Mouse (Mus musculus) myocyte (in vitro differentiated cells): ENCODE data around the gene Gm11084. TPM values are rescaled to one million over a fixed set of nuclear protein-coding genes. Genes with fewer than 3 reads are reported as not detected.
"Not testable (repeated sequence)": the region's sequence is repeated elsewhere in the genome, so short reads cannot be mapped to it uniquely, and the experiment has no call there.

Experiments used
- H3K27me3 ChIP-seq: one replicate; pipeline ENCODE4 v1.6.1; 2011; ENCODE audit not compliant: control insufficient read depth, insufficient read depth, insufficient read length
- H3K36me3 ChIP-seq: one replicate; pipeline ENCODE4 v1.6.1; 2011; ENCODE audit not compliant: control insufficient read depth, insufficient read depth
- H3K4me2 ChIP-seq: one replicate; pipeline ENCODE4 v1.6.1; 2011; ENCODE audit warnings: low read depth, control low read depth
- H3K4me3 ChIP-seq: one replicate; pipeline ENCODE4 v1.5.1; 2011; ENCODE audit warnings: mild to moderate bottlenecking, control low read depth, moderate library complexity
- H3K79me2 ChIP-seq: one replicate; pipeline ENCODE4 v1.6.1; 2011; ENCODE audit not compliant: control insufficient read depth, insufficient read depth
- H3ac ChIP-seq: one replicate; pipeline ENCODE4 v1.6.1; 2011; ENCODE audit not compliant: control insufficient read depth, insufficient read length
- CEBPB ChIP-seq: IDR thresholded peaks from 2 replicates; pipeline ENCODE4 v1.6.1; 2011; ENCODE audit warnings: mild to moderate bottlenecking, moderate library complexity; ENCODE audit not compliant: poor library complexity, insufficient read depth, severe bottlenecking
- E2F4 ChIP-seq: IDR thresholded peaks from one replicate; pipeline ENCODE4 v1.6.1; 2011; ENCODE audit warnings: mild to moderate bottlenecking, control low read depth, moderate library complexity; ENCODE audit not compliant: insufficient read depth
- MAX ChIP-seq: IDR thresholded peaks from one replicate; pipeline ENCODE4 v1.6.1; 2011; ENCODE audit warnings: low read depth, mild to moderate bottlenecking, control low read depth
- MYOD1 ChIP-seq, 3 experiments: IDR thresholded peaks; one replicate each; pipeline ENCODE4 v1.6.1; 2011; ENCODE audit warnings: control low read depth in 2 of 3, low read depth in 2 of 3, mild to moderate bottlenecking in 2 of 3, moderate library complexity in 1 of 3; ENCODE audit not compliant: insufficient read length in 2 of 3, control insufficient read depth in 1 of 3
- MYOG ChIP-seq, 3 experiments: IDR thresholded peaks; one replicate each; pipeline ENCODE4 v1.6.1; 2011; ENCODE audit warnings: control low read depth in 2 of 3, low read depth in 2 of 3, mild to moderate bottlenecking in 2 of 3; ENCODE audit not compliant: insufficient read length in 2 of 3, control insufficient read depth in 1 of 3, insufficient read depth in 1 of 3
- POLR2A ChIP-seq: IDR thresholded peaks from one replicate; pipeline ENCODE4 v1.6.1; 2011; ENCODE audit warnings: low read depth, mild to moderate bottlenecking, control low read depth, moderate library complexity; ENCODE audit not compliant: insufficient read length
- POLR2AphosphoS2 ChIP-seq: IDR thresholded peaks from one replicate; pipeline ENCODE4 v1.6.1; 2011; ENCODE audit warnings: low read depth, control low read depth; ENCODE audit not compliant: insufficient read length
- REST ChIP-seq: IDR thresholded peaks from one replicate; pipeline ENCODE4 v1.6.1; 2011; ENCODE audit warnings: mild to moderate bottlenecking, control low read depth, moderate library complexity; ENCODE audit not compliant: insufficient read depth, insufficient read length
- SRF ChIP-seq: IDR thresholded peaks from one replicate; pipeline ENCODE4 v1.6.1; 2011; ENCODE audit warnings: low read depth; ENCODE audit not compliant: control insufficient read depth, insufficient read length
- TCF12 ChIP-seq: IDR thresholded peaks from one replicate; pipeline ENCODE4 v1.6.1; 2011; ENCODE audit warnings: mild to moderate bottlenecking, control low read depth; ENCODE audit not compliant: poor library complexity, insufficient read depth, severe bottlenecking
- TCF3 ChIP-seq: IDR thresholded peaks from one replicate; pipeline ENCODE4 v1.6.1; 2011; ENCODE audit warnings: low read depth, control low read depth; ENCODE audit not compliant: insufficient read length
- USF1 ChIP-seq: IDR thresholded peaks from one replicate; pipeline ENCODE4 v1.6.1; 2011; ENCODE audit warnings: low read depth, mild to moderate bottlenecking, control low read depth, moderate library complexity
- polyA plus RNA-seq: library from polyadenylated mRNA; unstranded; fragments of >200 nt; fragmentation: generic; extraction: Trizol; gene quantifications from one replicate; pipeline ENCODE4 v1.2.1, GENCODE M21; 2012; ENCODE audit warnings: missing spikeins

Gene Gm11084
- polyA plus RNA-seq, 1 experiment, result not detected

GRCm38 (mm10) chr2:72996808-72997378, 10.4 kb upstream of the Gm11084 start:
- H3K27me3 ChIP-seq, result no peaks in the 10 kb centered on the region
- H3K79me2 ChIP-seq, result no peaks in the 10 kb centered on the region
- no peaks in the 10 kb centered on the region for H3K36me3 ChIP-seq
- no peak overlapping the region for H3K4me2 ChIP-seq
- no peak for TF ChIP-seq USF1
- TF ChIP-seq MYOD1 (IDR thresholded peaks at IDR 0.05; ENCODE audit: control insufficient read depth in 1 of 3, insufficient read length in 2 of 3, low read depth in 2 of 3), result no peak
- no peak for TF ChIP-seq TCF3
- no peak for TF ChIP-seq POLR2AphosphoS2
- TF ChIP-seq SRF, result no peak
- TF ChIP-seq MAX, result no peak
- no peak for TF ChIP-seq E2F4
- no peak for TF ChIP-seq MYOG (IDR thresholded peaks at IDR 0.05; ENCODE audit: control insufficient read depth in 1 of 3, insufficient read depth in 1 of 3, insufficient read length in 2 of 3, low read depth in 2 of 3)
- no peak for TF ChIP-seq POLR2A
- TF ChIP-seq REST, result no peak
- no peak overlapping the region for H3ac ChIP-seq
- H3K4me3 ChIP-seq, result no peak overlapping the region

- H3K4me2 ChIP-seq, result peak overlapping the region; percentile 39
- no peak overlapping the region for H3K4me3 ChIP-seq
- H3K79me2 ChIP-seq, result no peaks in the 10 kb centered on the region
- no peak for TF ChIP-seq USF1
- TF ChIP-seq POLR2AphosphoS2, result no peak
- TF ChIP-seq TCF12, result no peak
- no peak for TF ChIP-seq POLR2A
- TF ChIP-seq CEBPB, result no peak
- TF ChIP-seq MYOG (IDR thresholded peaks at IDR 0.05; ENCODE audit: control insufficient read depth in 1 of 3, insufficient read depth in 1 of 3, insufficient read length in 2 of 3, low read depth in 2 of 3), result no peak
- no peak for TF ChIP-seq REST
- no peak for TF ChIP-seq MAX
- no peak for TF ChIP-seq TCF3
- TF ChIP-seq MYOD1 (IDR thresholded peaks at IDR 0.05; ENCODE audit: control insufficient read depth in 1 of 3, insufficient read length in 2 of 3, low read depth in 2 of 3), result no peak
- no peak for TF ChIP-seq SRF
- H3ac ChIP-seq, result no peak overlapping the region
- H3K36me3 ChIP-seq, result no peaks in the 10 kb centered on the region
- no peaks in the 10 kb centered on the region for H3K27me3 ChIP-seq
Measured at GRCm38 (mm10) chr2:72995346-72996097, 9.0 kb upstream of the Gm11084 start.

GRCm38 (mm10) chr2:72994165-72994564, 7.6 kb upstream of the Gm11084 start:
- Histone ChIP-seq H3K4me2 (no peak overlapping the region), H3K36me3 (no peaks in the 10 kb centered on the region), H3K79me2 (no peaks in the 10 kb centered on the region), H3ac (no peak overlapping the region), H3K4me3 (no peak overlapping the region), H3K27me3 (no peaks in the 10 kb centered on the region)
- TF ChIP-seq CEBPB, result no peak
- no peak for TF ChIP-seq TCF12
- no peak for TF ChIP-seq TCF3
- no peak for TF ChIP-seq POLR2A
- TF ChIP-seq REST, result no peak
- no peak for TF ChIP-seq POLR2AphosphoS2
- no peak for TF ChIP-seq MYOD1 (IDR thresholded peaks at IDR 0.05; ENCODE audit: control insufficient read depth in 1 of 3, insufficient read length in 2 of 3, low read depth in 2 of 3)
- TF ChIP-seq SRF, result no peak
- no peak for TF ChIP-seq E2F4
- TF ChIP-seq MAX, result no peak

- no peak for TF ChIP-seq MYOD1 (IDR thresholded peaks at IDR 0.05; ENCODE audit: control insufficient read depth in 1 of 3, insufficient read length in 2 of 3, low read depth in 2 of 3)
- no peak for TF ChIP-seq SRF
- no peak for TF ChIP-seq TCF3
- TF ChIP-seq TCF12, result no peak
- no peak for TF ChIP-seq REST
- TF ChIP-seq USF1, result no peak
- TF ChIP-seq E2F4, result no peak
- no peak for TF ChIP-seq POLR2AphosphoS2
- TF ChIP-seq MYOG (IDR thresholded peaks at IDR 0.05; ENCODE audit: control insufficient read depth in 1 of 3, insufficient read depth in 1 of 3, insufficient read length in 2 of 3, low read depth in 2 of 3), result no peak
- no peak for TF ChIP-seq MAX
- TF ChIP-seq POLR2A, result no peak
- no peak for TF ChIP-seq CEBPB
- H3K79me2 ChIP-seq, result no peaks in the 10 kb centered on the region
- H3K36me3 ChIP-seq, result peaks cover 3% of the 10 kb centered on the region
- H3K27me3 ChIP-seq, result no peaks in the 10 kb centered on the region
- H3K4me2 ChIP-seq, result no peak overlapping the region
- H3K4me3 ChIP-seq, result no peak overlapping the region
- no peak overlapping the region for H3ac ChIP-seq
Measured at GRCm38 (mm10) chr2:72992497-72992896, 6.0 kb upstream of the Gm11084 start.

GRCm38 (mm10) chr2:72988945-72989344, 2.4 kb upstream of the Gm11084 start:
- H3ac ChIP-seq, H3K79me2 ChIP-seq, H3K36me3 ChIP-seq, H3K4me3 ChIP-seq, H3K4me2 ChIP-seq, H3K27me3 ChIP-seq: not testable (repeated sequence)
